Comparison of ENCODE assay signal across 26 mouse cellular contexts in the genomic region with DNA sequence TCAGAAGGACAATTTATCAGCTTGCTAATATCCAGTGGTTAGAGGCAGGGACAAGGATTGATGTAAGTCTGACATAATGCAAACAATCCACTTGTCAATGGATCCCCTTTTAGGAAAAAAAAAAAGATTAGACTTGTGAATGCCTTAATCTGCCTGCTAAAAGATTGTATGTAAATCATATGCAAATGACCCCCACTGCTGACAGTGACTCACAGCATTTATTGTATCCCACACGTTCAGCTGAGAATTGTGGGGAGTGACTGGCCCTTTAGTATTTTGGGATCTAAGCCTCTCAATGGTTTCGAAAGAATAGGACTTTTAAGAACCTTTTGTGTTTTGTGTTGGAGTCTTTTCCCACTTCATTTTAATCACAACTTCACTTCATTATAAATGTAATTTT. TPM values are rescaled to one million over a fixed set of nuclear protein-coding genes. Genes with fewer than 3 reads are reported as not detected.
DNase-seq lines count a peak whose midpoint lies in the region; ATAC-seq lines count a peak whose summit lies in the region.
"Had no signal": no experiment of that assay in that cellular context is flagged by ENCODE, and none has a peak within 500 bp of the region (broad histone marks: within the 10 kb centered on the region; RNA-seq: fewer than 3 reads in every experiment).

No protein-coding gene starts in this region.

- no peak overlapping the region for H3K4me2 ChIP-seq in forebrain, embryonic 15.5 days (replicated peaks)
- H3K4me2 ChIP-seq in forebrain, embryonic 11.5 days (ENCODE audit: low read depth, low read length, severe bottlenecking) = no peak overlapping the region
- peak overlapping the region; percentile 25; the same call in 1 of the 2 replicates for H3K4me2 ChIP-seq in hindbrain, embryonic 13.5 days
- H3K4me2 ChIP-seq in neural tube, embryonic 12.5 days (replicated peaks) = no peak overlapping the region
- no peak overlapping the region for H3K4me2 ChIP-seq in neural tube, embryonic 15.5 days
- H3K4me2 ChIP-seq in hindbrain, embryonic 15.5 days = no peak overlapping the region
- H3K4me2 ChIP-seq: heart, embryonic 12.5 days; intestine, embryonic 15.5 days; limb, embryonic 13.5 days; liver, embryonic 11.5 days; lung, embryonic 15.5 days had no signal

- no peak overlapping the region for H3K9ac ChIP-seq in forebrain, embryonic 15.5 days (replicated peaks)
- H3K9ac ChIP-seq in forebrain, embryonic 11.5 days (ENCODE audit: low read length) = no peak overlapping the region
- no peak overlapping the region for H3K9ac ChIP-seq in hindbrain, embryonic 13.5 days
- no peak overlapping the region for H3K9ac ChIP-seq in neural tube, embryonic 12.5 days
- H3K9ac ChIP-seq in neural tube, embryonic 15.5 days (replicated peaks) = no peak overlapping the region
- H3K9ac ChIP-seq in hindbrain, embryonic 15.5 days = no peak overlapping the region
- H3K9ac ChIP-seq: heart, embryonic 12.5 days; intestine, embryonic 15.5 days; limb, embryonic 13.5 days; lung, embryonic 15.5 days had no signal

- H3K4me1 ChIP-seq in forebrain, embryonic 15.5 days = peaks cover 61% of the 10 kb centered on the region
- H3K4me1 ChIP-seq in forebrain, embryonic 11.5 days (replicated peaks; ENCODE audit: control insufficient read depth, insufficient read depth, low read length) = peaks cover 9% of the 10 kb centered on the region
- peaks cover 52% of the 10 kb centered on the region for H3K4me1 ChIP-seq in hindbrain, embryonic 13.5 days (replicated peaks)
- H3K4me1 ChIP-seq in hindbrain, embryonic 10.5 days (replicated peaks) = peaks cover 26% of the 10 kb centered on the region
- H3K4me1 ChIP-seq in neural tube, embryonic 12.5 days = peaks cover 27% of the 10 kb centered on the region; the same call in 1 of the 2 replicates
- H3K4me1 ChIP-seq in neural tube, embryonic 15.5 days = peaks cover 21% of the 10 kb centered on the region
- H3K4me1 ChIP-seq in hindbrain, embryonic 15.5 days (replicated peaks) = peaks cover 37% of the 10 kb centered on the region
- H3K4me1 ChIP-seq: heart, embryonic 12.5 days; intestine, embryonic 15.5 days; lung, embryonic 15.5 days had no signal

- 17% methylated on average over 2 of the region's 2 CpGs for WGBS in forebrain, embryonic 15.5 days
- 44% methylated on average over 2 of the region's 2 CpGs for WGBS in forebrain, embryonic 11.5 days
- 37% methylated on average over 2 of the region's 2 CpGs for WGBS in hindbrain, embryonic 13.5 days
- WGBS in hindbrain, embryonic 10.5 days = 59% methylated on average over 2 of the region's 2 CpGs
- WGBS in neural tube, embryonic 12.5 days = 41% methylated on average over 2 of the region's 2 CpGs
- WGBS in neural tube, embryonic 15.5 days = 40% methylated on average over 2 of the region's 2 CpGs
- WGBS in hindbrain, embryonic 15.5 days = 32% methylated on average over 2 of the region's 2 CpGs

- H3K4me3 ChIP-seq in forebrain, embryonic 15.5 days = no peak overlapping the region
- no peak overlapping the region for H3K4me3 ChIP-seq in forebrain, embryonic 11.5 days (ENCODE audit: low read depth, low read length)
- H3K4me3 ChIP-seq in hindbrain, embryonic 13.5 days = no peak overlapping the region
- no peak overlapping the region for H3K4me3 ChIP-seq in hindbrain, embryonic 10.5 days
- no peak overlapping the region for H3K4me3 ChIP-seq in neural tube, embryonic 12.5 days
- H3K4me3 ChIP-seq in neural tube, embryonic 15.5 days (replicated peaks) = no peak overlapping the region
- no peak overlapping the region for H3K4me3 ChIP-seq in hindbrain, embryonic 15.5 days
- H3K4me3 ChIP-seq: erythroblast, embryonic 14.5 days; gastrocnemius, adult 2 months; heart, adult 2 months; heart, embryonic 12.5 days; intestine, embryonic 15.5 days; limb, embryonic 13.5 days; lung, embryonic 15.5 days had no signal

- peak overlapping the region; percentile 14; the same call in 1 of the 2 replicates for H3K27ac ChIP-seq in forebrain, embryonic 15.5 days (replicated peaks)
- no peak overlapping the region for H3K27ac ChIP-seq in forebrain, embryonic 11.5 days (ENCODE audit: low read depth, low read length)
- H3K27ac ChIP-seq in hindbrain, embryonic 13.5 days = peak overlapping the region; percentile 67; the same call in 1 of the 2 replicates
- H3K27ac ChIP-seq in hindbrain, embryonic 10.5 days = no peak overlapping the region
- no peak overlapping the region for H3K27ac ChIP-seq in neural tube, embryonic 12.5 days
- no peak overlapping the region for H3K27ac ChIP-seq in neural tube, embryonic 15.5 days (replicated peaks)
- H3K27ac ChIP-seq in hindbrain, embryonic 15.5 days (replicated peaks) = peak overlapping the region; percentile 32
- H3K27ac ChIP-seq: gastrocnemius, adult 2 months; heart, adult 2 months; intestine, embryonic 15.5 days; limb, embryonic 13.5 days; lung, embryonic 15.5 days had no signal

- no peak for DNase-seq in forebrain, embryonic 11.5 days (ENCODE audit: low spot score)
- no peak for DNase-seq in hindbrain, embryonic 10.5 days (ENCODE audit: low spot score)
- DNase-seq: adrenal gland, postnatal 14 days; cerebellum, adult 2 months; cerebellum, postnatal 14 days; gastrocnemius, adult 2 months; gastrocnemius, postnatal 36 days; heart, adult 2 months; kidney, adult 2 months; kidney, postnatal 36 days; right cerebral cortex, adult 18-20 months; spleen, adult 18-20 months; thymus, adult 18-20 months; thymus, postnatal 25 days had no signal

- H3K36me3 ChIP-seq in forebrain, embryonic 15.5 days = no peaks in the 10 kb centered on the region
- H3K36me3 ChIP-seq in forebrain, embryonic 11.5 days (ENCODE audit: control insufficient read depth, insufficient read depth, low read length) = no peaks in the 10 kb centered on the region
- no peaks in the 10 kb centered on the region for H3K36me3 ChIP-seq in hindbrain, embryonic 13.5 days
- no peaks in the 10 kb centered on the region for H3K36me3 ChIP-seq in hindbrain, embryonic 10.5 days
- no peaks in the 10 kb centered on the region for H3K36me3 ChIP-seq in neural tube, embryonic 12.5 days
- H3K36me3 ChIP-seq in neural tube, embryonic 15.5 days = no peaks in the 10 kb centered on the region
- H3K36me3 ChIP-seq in hindbrain, embryonic 15.5 days = no peaks in the 10 kb centered on the region
- H3K36me3 ChIP-seq: heart, embryonic 12.5 days; intestine, embryonic 15.5 days; limb, embryonic 13.5 days; lung, embryonic 15.5 days had no signal

- H3K27me3 ChIP-seq in forebrain, embryonic 15.5 days = no peaks in the 10 kb centered on the region
- no peaks in the 10 kb centered on the region for H3K27me3 ChIP-seq in forebrain, embryonic 11.5 days (ENCODE audit: control insufficient read depth, insufficient read depth, low read length)
- H3K27me3 ChIP-seq in hindbrain, embryonic 13.5 days = 0 out of 2 replicates have a peak, but pooled peaks cover 7% of the 10 kb centered on the region
- no peaks in the 10 kb centered on the region for H3K27me3 ChIP-seq in hindbrain, embryonic 10.5 days (ENCODE audit: insufficient read depth, poor library complexity, severe bottlenecking)
- no peaks in the 10 kb centered on the region for H3K27me3 ChIP-seq in neural tube, embryonic 12.5 days (replicated peaks)
- H3K27me3 ChIP-seq in neural tube, embryonic 15.5 days (replicated peaks) = no peaks in the 10 kb centered on the region
- H3K27me3 ChIP-seq in hindbrain, embryonic 15.5 days = no peaks in the 10 kb centered on the region
- H3K27me3 ChIP-seq: heart, embryonic 12.5 days; intestine, embryonic 15.5 days; limb, embryonic 13.5 days; lung, embryonic 15.5 days had no signal

- H3K9me3 ChIP-seq in forebrain, embryonic 15.5 days = no peaks in the 10 kb centered on the region
- H3K9me3 ChIP-seq in forebrain, embryonic 11.5 days (ENCODE audit: control insufficient read depth, low read length) = no peaks in the 10 kb centered on the region
- no peaks in the 10 kb centered on the region for H3K9me3 ChIP-seq in hindbrain, embryonic 13.5 days
- H3K9me3 ChIP-seq in hindbrain, embryonic 10.5 days = no peaks in the 10 kb centered on the region
- H3K9me3 ChIP-seq in neural tube, embryonic 12.5 days = no peaks in the 10 kb centered on the region
- H3K9me3 ChIP-seq in neural tube, embryonic 15.5 days (replicated peaks) = no peaks in the 10 kb centered on the region
- no peaks in the 10 kb centered on the region for H3K9me3 ChIP-seq in hindbrain, embryonic 15.5 days
- H3K9me3 ChIP-seq: intestine, embryonic 15.5 days; limb, embryonic 13.5 days; lung, embryonic 15.5 days had no signal

- ATAC-seq in forebrain, embryonic 15.5 days (replicated peaks) = no peak
- no peak for ATAC-seq in forebrain, embryonic 11.5 days (replicated peaks; ENCODE audit: low FRiP score)
- no peak for ATAC-seq in hindbrain, embryonic 13.5 days (ENCODE audit: low FRiP score)
- 0 out of 2 replicates have a peak, but pooled peaks have one; percentile 2 for ATAC-seq in neural tube, embryonic 12.5 days (ENCODE audit: low FRiP score, low read depth)
- no peak for ATAC-seq in neural tube, embryonic 15.5 days (ENCODE audit: low FRiP score)
- ATAC-seq in hindbrain, embryonic 15.5 days (ENCODE audit: low FRiP score, low read depth) = no peak
- ATAC-seq: CD4-positive, CD25-positive, alpha-beta regulatory T cell, adult 4 months; intestine, embryonic 15.5 days had no signal

RNA-seq across cellular contexts. Expression of gene Amer2, which starts 30.2 kb away (rescaled TPM):
- polyA plus RNA-seq in forebrain, embryonic 15.5 days (2015; fragmentation: Nextera tagmentation; extraction: Ambion mirVana) = 51.1 and 54.6 TPM in 2 replicates
- 20.5 and 22.3 TPM in 2 replicates for polyA plus RNA-seq in forebrain, embryonic 11.5 days (2014; fragmentation: Nextera tagmentation; extraction: Ambion mirVana)
- polyA plus RNA-seq in hindbrain, embryonic 13.5 days (2015; fragmentation: Nextera tagmentation; extraction: Ambion mirVana) = 22.6 and 24.5 TPM in 2 replicates
- polyA plus RNA-seq in hindbrain, embryonic 10.5 days (2016; fragmentation: Nextera tagmentation; extraction: Ambion mirVana) = 8.2 and 13.5 TPM in 2 replicates
- 31.1 and 34.7 TPM in 2 replicates for polyA plus RNA-seq in neural tube, embryonic 12.5 days (2016; fragmentation: Nextera tagmentation; extraction: Ambion mirVana)
- 21.8 and 30.5 TPM in 2 replicates for polyA plus RNA-seq in neural tube, embryonic 15.5 days (2015; fragmentation: Nextera tagmentation; extraction: Ambion mirVana)
- 29.9 and 33.9 TPM in 2 replicates for polyA plus RNA-seq in hindbrain, embryonic 15.5 days (2015; fragmentation: Nextera tagmentation; extraction: Ambion mirVana)
- polyA plus RNA-seq: CD4-positive, CD25-positive, alpha-beta regulatory T cell, adult 4 months; erythroblast, embryonic 14.5 days had no signal

Comparison
In these comparisons a context has a peak if more than half of its experiments do, and no peak if none do; other contexts are left out.
1. H3K27ac ChIP-seq: peak in forebrain, embryonic 15.5 days (single experiment), hindbrain, embryonic 13.5 days (single experiment) and hindbrain, embryonic 15.5 days (single experiment); none in forebrain, embryonic 11.5 days (single experiment), hindbrain, embryonic 10.5 days (single experiment), neural tube, embryonic 12.5 days (single experiment) and neural tube, embryonic 15.5 days (single experiment).